Mouse (Mus musculus): ENCODE measurements around the gene Dpp4.

Gene Dpp4

DNA sequence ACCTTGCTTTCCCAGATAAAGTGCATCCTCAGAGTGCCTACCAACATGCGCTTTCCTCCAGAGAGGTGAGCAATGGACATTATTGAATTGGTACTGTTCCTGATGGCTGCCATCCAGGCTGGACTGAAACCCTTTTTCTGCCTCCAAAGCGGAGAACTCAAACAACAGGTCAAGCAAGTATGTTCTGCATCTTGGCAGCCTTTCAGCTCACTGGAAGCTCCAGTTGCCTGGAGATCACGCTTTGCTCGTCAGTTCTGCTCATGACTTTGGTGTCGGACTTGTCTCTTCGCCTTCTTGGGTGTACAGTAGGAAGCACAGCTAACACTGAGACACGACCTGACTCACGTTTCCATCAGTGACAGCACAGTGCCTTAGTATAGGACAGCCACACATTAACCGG lies 49.8 kb downstream of the Dpp4 start:
- DNase-seq (ENCODE audit: low read depth, low spot score): no peak

DNA sequence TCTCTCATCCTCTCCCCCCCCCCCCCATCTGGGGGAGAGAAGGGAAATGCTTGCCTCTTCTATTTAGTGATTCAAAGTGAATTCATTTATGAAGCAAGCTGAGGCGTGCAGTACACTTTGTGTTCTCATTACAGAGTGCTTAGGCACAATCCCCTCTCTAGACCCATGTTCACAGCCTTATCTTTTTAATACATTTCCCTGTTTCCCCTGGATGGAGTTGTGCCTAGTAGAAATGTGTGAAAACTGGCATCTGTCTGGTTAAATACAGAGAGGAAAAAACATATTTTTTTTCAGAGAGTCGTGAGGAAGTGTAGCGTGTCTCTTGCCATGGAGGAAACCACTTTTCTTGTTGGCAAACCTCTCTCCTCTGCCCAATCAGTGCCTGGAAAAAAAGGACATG lies 50.5 kb downstream of the Dpp4 start:
- DNase-seq (ENCODE audit: low read depth, low spot score): no peak

DNA sequence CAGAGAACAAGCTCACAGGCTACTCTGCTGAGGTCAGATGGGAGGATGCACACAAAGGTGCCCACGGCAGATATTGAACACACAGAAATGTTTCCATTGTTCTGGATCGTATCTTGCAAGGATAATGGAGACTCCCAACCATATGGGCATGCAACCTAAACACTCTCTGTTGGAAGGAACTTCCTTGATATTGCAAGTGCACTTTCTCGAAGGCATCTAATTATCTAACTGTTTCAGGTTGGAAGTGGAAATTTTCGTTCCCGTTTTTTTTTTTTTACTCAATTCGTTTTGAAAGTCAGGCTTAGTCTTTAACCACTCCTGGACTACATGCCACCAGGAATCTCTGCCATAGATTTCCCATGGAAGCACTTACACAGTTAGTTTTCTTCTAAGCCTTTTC lies 51.2 kb downstream of the Dpp4 start:
- no peak for DNase-seq (ENCODE audit: low read depth, low spot score)

DNA sequence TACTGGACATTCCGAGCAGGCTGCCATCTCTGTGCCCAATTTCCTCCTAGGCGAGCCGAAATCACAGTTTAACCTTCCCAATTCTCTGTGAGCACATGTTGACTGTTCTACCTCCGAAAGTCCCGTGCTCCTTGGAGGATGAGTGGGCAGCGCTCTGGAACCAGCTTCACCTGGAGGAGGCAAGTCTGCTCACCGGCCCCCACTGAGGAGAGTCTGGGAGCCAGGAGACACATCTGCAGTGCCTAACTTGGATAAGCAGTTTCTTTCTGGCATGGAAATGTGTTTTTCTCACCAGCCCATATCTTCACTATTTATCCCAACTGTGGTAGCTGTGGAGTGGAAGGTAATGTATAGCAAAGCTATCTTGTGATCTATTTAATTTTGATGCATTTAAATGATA lies 54.8 kb downstream of the Dpp4 start:
- peak; percentile 15 for DNase-seq (ENCODE audit: low read depth, low spot score)

DNA sequence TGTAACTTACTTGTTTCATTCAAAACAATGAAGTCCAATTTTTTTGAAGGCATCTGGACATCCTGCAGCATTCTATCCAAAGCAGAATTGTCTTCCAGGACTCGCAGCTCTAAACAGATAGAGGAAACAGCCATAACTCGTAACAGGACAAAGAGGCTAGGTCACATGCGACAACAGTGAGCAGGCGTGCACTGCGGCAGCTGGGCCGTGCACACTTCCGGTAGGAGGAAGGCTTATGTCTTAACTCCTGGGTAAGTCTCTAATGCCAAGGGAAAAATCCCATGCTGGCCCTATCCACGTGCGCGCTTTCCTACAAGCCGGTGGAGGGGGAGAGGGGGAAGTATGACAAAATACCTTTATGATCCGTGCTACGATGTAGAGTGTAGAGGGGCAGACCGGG lies 55.4 kb downstream of the Dpp4 start:
- DNase-seq (ENCODE audit: low read depth, low spot score): peak; percentile 63

DNA sequence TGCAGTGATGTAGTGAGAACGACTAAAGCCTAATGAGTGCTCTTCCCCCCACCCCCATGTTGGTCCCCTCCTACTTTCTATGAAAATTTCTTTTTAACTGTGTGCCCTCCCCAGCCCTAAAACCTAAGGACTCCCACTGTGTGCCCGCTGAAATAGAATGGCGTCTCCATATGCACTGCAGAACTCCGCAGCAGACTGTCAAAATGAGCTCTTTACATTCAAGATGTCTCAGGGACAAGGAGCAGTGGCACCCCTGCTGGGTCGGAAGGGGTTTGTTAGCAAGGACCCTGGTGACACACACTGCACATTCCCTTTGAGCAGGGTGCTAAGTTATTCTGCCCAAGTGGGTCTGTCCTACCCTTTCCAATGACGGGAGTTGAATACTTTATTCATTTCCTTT lies 56.3 kb downstream of the Dpp4 start:
- DNase-seq (ENCODE audit: low read depth, low spot score): peak; percentile 47

DNA sequence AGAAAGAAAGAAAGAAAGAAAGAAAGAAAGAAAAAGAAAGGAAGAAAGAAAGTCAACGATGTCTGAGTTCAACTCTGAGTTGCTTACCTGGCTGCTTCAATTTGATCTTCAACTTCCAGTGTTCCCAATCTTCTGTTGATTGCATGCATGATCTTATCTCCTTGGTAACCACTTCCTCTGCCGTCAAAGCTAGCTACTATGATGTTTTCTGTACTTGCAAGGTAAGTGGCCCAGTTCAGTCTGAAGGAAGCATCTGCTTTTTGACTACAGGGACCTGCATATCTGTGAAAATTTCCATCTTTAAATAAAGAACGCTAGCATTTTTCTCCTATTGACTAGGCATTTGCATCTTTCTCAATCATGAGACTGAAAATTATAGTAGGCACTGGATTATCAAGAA lies 60.0 kb downstream of the Dpp4 start:
- DNase-seq (ENCODE audit: low read depth, low spot score): no peak

DNA sequence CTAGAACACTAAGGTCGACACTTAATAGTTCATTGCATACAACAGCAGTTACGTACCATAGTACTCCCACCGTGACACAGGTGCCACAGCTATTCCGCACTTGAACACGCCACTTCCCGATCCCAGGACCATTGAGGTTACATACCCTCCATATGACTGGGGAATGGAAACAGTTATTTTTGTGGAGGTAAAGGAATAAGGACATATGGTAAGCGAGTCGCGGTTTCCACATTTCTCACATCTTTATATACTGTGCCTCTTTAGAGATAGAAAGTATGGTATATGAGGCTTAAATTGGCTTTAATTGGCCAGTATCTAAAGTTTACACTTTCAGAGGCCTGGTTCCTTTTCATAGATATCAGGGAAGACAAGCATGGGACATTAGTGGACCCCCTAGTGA lies 64.3 kb downstream of the Dpp4 start:
- no peak for DNase-seq (ENCODE audit: low read depth, low spot score)

DNA sequence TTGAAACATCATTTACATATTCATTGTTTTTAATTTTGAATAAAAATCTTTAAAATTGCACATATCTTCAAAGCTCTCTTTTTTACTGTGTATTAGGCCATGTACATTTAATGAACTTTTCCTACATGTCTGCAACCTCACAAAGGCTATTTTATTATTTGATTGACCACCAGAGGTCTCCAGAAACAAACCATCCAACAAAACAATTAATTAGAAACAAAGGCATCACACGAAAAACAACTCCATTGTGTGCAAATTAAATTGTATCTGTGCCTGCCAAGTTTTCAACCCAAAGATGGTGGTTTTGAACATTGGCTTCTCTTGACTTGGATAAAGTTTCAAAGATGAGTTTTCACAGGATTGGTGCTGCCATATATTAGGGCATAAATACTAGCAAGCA lies 65.3 kb downstream of the Dpp4 start:
- no peak for DNase-seq (ENCODE audit: low read depth, low spot score)

DNA sequence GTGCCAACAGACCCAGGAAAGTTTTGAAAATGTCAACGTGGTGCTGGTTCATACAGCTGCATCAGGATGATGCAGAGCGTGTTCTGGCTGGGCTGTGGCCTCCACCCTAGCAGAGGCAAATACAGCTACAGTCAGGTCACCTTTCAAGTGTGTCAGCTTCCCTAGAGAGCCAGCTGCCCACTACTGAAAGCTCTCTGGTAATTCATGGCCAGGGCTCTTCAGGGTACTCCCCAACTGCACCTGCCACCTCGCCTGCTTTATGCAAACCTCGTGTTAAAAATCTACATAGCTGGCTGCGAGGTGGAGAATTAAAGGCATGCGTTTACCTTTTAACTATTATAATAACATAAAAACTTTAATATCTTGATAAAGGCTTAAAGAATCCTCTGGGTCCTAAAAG lies 67.7 kb downstream of the Dpp4 start:
- DNase-seq (ENCODE audit: low read depth, low spot score): no peak

DNA sequence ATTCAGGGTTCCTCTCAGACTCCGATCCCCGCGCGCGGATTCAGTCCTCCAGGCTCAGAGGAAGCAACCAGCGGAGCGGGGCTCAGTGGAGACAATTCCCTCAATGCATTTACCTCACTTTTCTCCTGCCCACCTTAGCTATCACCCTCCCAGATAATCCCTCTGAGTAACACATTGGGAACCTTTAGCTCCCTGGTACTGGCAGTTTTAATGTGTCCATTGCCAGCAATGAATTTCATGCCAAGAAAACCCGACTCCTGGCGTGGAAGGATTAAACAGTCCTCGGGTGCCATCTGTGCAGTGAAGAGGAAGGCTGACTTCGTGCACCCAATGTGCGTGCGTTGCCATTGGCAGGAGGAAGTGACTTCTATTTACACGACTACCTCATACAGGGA lies 70.3 kb downstream of the Dpp4 start:
- no peak for DNase-seq (ENCODE audit: low read depth, low spot score)

DNA sequence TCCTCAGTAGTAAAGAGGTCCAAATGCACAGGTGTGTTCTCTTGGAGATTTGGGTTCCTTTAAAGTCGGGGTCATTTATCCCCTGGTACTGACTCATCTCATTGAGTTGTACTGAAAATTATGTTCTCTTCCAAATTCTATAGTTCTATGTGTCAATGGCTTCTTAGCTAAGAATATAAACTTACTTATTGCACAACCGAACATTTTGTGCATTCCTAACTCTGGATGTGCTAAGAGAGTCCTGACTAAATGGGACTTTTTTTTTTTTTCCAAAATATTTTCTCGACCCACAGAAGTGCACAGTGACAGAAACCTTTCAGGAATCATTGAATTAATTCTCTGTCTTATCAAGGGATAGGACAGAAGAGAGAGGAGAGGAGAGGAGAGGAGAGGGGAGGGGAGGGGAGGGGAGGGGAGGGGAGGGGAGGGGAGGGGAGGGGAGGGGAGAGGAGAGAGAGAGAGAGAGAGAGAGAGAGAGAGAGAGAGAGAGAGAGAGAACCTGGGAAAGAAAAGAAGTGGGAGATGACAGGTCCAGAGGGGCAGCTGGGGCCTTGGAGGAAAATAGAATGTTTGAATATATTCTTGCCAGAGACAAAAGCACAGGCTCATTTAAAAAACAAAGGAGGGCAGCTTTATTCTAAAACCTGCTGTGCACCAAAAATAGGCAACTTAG lies 70.8 kb downstream of the Dpp4 start:
- peak; percentile 84 for DNase-seq (ENCODE audit: low read depth, low spot score)

DNA sequence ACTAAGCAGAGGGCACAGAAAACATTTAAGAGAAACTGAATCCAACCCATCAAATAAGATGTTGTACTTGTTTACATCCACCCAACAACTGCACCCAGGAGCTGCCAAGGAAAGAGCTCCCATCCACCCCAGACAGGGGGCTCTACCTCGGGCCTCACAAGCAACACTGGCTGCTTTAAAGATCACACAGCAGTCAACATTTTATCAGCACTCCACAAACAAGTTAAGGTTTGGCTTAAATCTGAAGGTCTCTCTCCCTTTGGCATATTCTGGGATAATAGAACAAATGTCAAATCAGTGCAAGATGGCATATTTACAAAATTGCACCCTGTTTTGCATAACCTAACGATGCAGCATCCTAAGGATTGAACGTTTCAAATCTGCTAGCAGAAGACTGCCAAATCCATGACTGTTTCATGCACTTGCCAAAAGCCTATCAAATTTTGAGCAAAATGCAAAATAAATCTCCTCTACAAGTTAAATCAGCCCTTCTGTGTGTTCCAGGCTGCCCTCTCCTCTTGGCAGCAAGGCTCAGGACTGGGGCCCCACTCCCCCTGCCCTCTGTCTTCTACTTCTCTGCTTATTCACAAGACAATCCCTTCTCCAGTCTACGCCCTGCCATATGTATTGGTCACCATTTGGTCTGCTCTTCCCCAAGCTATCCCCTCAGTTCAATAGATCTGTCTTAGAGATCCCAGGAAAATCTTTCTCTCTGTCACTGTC lies 72.6 kb downstream of the Dpp4 start:
- DNase-seq (ENCODE audit: low read depth, low spot score): no peak

DNA sequence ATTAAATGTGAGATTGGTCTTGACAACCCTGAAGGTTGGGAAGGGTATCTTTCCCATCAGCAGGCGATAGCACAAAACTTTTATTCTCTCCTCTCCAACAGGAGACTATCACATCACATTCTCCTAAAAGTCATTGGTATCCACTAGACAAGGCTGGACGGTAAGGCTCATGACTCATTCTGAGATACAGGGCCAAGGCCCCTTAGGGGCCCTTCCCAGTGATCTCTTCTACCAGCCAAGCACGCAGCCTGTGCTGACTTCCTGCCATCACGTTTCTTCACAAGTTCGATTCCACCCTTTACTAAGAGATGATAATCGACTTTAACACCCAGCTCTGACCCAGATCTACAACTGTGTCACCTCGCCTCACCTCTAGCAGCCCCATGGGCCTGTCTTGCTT lies 74.9 kb downstream of the Dpp4 start:
- DNase-seq (ENCODE audit: low read depth, low spot score): no peak

DNA sequence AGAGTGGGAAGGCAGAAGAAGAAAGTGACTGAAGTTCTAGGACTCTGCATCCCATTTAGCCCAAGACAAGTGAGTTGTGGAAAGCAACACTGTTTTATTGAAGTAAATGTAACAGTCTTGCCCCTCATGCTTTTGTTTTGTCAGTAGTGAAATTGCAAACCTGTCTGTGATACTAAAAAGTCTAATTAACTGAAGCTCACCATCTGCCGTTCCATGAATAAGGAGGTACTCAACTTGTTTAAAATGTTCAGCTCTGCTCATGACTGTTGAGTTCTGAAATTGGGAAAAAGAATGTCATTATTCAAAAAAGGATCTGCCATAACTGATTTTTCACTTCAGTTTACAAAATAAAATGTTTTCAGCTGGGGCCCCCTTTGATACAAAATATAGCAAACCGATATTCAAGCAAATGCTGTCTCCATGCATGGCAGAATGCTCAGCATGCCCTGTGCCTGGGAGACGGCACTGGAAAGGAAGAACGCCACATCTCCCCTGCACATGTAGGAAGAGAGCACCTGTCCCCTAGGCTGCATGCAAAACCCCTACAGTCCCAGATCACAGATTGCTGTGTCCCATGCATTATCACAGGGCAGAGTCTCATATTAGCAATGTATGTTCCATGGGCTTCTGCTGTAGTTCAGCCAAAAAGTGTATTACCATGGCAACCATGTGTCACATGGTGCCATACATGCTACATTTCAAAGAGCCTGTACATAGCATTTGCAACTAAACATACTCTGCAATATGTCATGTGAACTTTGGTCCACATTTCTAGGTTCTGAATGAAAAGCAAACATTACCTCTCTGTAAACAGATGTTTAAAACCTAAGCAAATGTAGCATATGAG lies 77.4 kb downstream of the Dpp4 start:
- no peak for DNase-seq (ENCODE audit: low read depth, low spot score)

DNA sequence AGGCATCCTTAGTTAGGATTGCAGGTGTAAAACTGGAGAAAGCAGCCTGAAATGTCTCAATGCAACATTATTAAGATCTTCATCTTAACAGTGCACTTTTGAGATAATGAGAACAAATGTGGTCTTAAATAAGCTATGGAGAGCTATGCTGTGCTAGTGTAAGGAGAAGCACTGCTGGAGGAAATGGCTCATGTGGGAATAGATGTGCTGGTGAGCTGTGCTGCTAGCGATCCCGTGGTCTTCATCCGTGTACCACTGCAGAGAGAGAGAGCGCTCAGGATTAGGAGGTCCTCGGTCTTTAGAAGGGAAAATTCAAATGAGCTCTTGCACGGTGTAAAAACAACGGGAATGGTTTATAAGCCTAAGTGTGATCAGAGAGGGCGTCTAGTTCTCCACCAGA lies 79.6 kb downstream of the Dpp4 start:
- DNase-seq (ENCODE audit: low read depth, low spot score): no peak

DNA sequence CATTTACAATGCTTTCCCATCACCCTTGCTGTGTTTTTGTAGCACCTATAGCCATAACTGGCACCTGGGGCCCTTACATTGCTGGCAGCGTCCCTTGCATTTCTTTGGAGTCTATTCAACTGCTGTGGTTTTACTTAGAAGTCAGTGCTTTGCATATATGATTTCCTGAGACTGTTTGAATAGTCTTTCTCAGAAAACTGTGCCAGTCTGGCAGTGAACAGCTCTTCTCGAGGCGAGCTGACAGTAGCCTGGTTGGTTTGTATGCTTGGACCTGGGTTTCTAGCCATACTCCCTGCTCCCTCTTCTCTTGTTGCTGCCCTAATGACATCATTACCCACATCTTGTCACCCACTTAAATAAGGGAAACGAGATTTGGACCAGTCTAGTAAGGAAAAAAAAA lies 80.1 kb downstream of the Dpp4 start:
- no peak for DNase-seq (ENCODE audit: low read depth, low spot score)

DNA sequence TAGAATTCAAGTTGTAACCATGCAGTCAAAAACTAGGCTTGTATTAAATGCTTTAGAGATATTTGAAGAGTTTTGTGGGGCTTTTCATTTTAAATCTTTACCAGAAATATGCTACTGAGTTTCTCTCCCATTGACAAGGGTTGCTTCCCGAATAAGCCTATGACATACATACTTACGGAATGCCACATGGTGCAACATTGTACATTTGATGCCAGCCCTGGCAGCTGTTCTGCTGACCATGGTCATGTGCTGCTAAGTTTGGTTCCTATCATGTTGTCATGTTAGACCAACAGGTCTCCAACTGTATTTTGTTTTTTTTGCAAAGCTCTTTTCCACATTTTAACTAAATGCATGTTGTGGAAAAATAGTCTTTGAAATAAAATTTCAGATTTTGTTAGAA lies 86.6 kb downstream of the Dpp4 start:
- DNase-seq (ENCODE audit: low read depth, low spot score): no peak

DNA sequence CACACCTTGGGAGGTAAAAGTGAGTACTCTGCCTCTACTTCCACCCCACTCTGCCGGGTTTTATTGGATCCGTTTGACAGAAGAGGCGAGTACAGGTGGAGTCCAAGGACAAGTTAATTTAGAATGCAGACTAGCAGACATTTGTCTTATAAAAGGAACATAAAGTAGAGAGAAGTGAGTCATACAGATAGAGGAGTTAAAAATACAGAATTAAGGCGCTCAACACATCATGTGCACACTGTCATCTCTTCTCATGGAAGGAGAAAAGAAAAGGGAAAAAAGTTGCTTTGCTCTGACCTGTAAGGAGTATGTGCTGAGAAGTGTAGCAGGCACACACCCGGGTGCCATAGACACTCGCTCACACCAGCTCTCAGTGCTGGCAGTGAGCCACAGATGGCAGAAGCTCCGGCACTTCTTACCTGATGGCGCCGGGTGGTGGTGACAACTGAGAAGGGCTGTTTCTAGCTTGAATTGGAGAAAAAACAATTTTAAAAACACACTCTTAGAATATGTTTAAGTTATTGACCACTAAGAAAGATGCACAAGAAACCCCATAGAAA lies 88.9 kb downstream of the Dpp4 start:
- DNase-seq (ENCODE audit: low read depth, low spot score): no peak

DNA sequence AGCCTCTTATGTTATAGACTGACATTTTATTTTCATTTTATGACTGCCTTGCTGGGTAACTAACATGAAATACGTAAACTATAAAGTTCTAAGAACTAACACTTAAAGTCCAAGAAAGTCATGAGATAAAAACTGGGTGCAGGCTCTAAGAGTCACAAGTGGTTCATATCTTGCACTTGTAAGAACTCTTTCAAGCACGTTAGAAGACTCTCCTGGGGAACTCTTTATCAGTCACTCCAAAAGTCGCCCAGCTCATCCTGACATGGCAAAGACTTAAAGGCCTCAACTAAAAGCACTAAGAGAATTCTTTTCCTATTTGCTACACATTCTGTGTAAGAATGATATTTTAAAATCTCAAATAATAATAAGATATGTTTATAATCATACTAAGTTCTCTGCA lies 92.5 kb downstream of the Dpp4 start:
- no peak for DNase-seq (ENCODE audit: low read depth, low spot score)

DNA sequence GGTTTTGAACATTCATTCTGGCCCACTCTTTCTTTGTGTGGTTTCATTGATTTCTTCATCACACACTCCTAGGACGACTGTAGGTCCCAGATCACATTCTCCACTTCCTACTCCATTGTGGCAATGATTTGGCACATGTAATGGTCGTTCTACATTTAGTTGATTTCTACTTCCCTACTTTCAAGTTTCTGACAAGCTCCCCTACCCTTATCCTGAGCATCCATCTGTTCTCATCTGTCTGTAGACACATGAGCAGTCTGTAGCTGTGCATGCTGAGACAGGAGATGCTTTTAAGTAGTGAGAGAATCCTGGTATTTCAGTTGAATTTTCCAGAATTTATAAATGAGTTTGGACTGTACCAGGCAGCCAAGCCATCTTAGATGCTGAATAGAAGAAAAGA lies 95.1 kb downstream of the Dpp4 start:
- DNase-seq (ENCODE audit: low read depth, low spot score): no peak

DNA sequence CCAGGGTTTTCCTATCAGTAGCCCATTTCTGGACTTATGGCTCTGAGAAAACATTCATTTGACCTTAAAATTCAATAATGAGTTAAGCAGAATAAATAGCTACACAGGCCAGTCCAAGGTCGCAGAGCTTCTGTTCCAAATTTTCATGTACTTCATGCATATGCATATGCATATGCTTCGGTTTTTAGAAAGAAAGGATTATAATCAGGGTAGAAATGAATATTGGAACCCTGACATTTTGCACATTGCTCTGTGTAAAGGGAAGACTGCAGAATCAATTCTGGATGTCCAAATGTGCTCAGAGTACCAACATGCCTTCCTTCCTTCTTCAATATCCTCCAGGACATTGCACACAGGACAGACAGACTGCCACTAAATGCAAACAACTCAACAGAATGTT lies 104.6 kb downstream of the Dpp4 start:
- no peak for DNase-seq (ENCODE audit: low read depth, low spot score)

DNA sequence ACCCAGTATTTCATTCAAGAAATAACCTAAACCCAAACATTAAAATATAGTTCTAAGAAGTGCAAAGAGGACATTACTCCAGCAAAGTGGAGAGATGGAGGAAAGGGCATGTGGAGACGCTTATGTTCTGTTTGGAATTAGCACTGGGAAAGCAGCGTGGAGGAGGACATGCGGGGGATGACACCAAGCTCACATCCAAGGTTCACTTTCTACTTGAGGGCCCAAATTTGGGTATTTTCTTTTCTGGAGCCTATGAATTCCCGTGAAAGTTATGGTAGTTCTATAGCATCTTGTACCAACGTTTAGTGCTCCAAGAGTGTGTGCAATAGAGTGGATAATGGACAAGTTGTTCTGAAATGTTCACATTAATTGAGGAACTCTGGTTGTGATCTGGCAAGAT lies 105.1 kb downstream of the Dpp4 start:
- DNase-seq (ENCODE audit: low read depth, low spot score): no peak

Data from R1 (cell line).